Mouse (Mus musculus): Measurements from ENCODE around the gene Agbl5.

DNA sequence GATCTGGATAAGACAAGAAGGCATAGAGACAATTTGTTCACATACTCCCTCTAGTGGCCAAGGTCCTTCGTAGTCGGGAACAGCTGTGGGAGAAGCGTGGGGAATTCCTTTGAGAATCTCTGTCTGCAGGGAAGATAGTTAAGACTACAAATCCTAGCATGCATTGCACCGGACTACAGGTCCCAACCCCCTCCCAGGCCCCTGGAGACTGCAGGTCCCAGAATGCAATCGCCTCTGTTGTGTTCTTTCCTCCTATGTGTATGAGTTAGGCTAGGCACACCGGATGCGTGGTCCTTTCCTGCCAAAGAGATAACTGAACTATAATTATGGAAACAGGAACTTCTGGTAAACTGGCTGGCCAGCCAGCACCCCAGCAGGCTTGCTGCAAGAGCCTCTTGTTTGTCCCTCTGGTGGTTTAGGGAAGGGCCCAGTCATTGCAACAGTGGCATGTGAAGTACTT, 27.5 kb downstream of the Agbl5 start:
- TF ChIP-seq CTCF (conservative IDR thresholded peaks at IDR 0.05; ENCODE audit: low read length) (peak; percentile 52), POU5F1 (IDR thresholded peaks at IDR 0.05; ENCODE audit: borderline replicate concordance, low read length) (no peak), NANOG (IDR thresholded peaks at IDR 0.05; ENCODE audit: borderline replicate concordance, low read length) (no peak)

Data from E14TG2a.4 (cell line).